Mouse (Mus musculus) adrenal gland, postnatal 25 days (tissue): ENCODE data around the gene Agap1. TPM values are rescaled to one million over a fixed set of nuclear protein-coding genes. Genes with fewer than 3 reads are reported as not detected.

ENCODE experiments used
- DNase-seq: peaks from one replicate; pipeline ENCODE4 v3.0.0; 2021; ENCODE audit warnings: mixed read lengths
- total RNA-seq: library from RNA; stranded (reverse); gene quantifications from 2 replicates; pipeline ENCODE4 v1.2.3, GENCODE M21; 2021

The Agap1 gene
- total RNA-seq, 1 experiment from 2014 or later = 55.0 TPM

- no peak for DNase-seq
These were observed 395.2 kb downstream of the Agap1 start for GRCm38 (mm10) chr1:89849861-89850230.

- no peak for DNase-seq
These were observed 396.2 kb downstream of the Agap1 start for GRCm38 (mm10) chr1:89850681-89851414.

- peak; percentile 48 for DNase-seq
These were observed 404.6 kb downstream of the Agap1 start for GRCm38 (mm10) chr1:89859182-89859581.

GRCm38 (mm10) chr1:89860017-89860730 lies 405.6 kb downstream of the Agap1 start:
- DNase-seq = no peak

DNA sequence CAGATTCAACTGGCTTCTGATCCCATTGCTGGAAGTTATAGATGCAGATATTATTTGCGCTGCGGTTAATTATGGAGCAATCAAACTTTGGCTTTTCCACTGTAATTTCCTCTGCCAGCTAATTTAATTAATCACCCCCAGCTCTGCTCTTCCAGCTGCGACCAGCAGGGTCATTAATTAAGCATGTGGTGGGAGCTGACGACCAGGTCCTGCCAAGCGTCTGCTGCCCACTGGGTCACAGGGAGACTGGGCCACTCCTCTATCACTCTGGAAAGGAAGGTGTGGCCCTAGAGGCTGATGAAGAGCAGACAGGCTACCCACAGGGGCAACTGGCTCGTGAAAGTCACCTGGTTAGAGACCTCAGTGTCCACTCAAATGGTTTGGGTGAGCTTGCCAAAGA lies 411.2 kb downstream of the Agap1 start:
- no peak for DNase-seq

- DNase-seq = no peak
These were observed 413.2 kb downstream of the Agap1 start for GRCm38 (mm10) chr1:89867847-89868246.

DNA sequence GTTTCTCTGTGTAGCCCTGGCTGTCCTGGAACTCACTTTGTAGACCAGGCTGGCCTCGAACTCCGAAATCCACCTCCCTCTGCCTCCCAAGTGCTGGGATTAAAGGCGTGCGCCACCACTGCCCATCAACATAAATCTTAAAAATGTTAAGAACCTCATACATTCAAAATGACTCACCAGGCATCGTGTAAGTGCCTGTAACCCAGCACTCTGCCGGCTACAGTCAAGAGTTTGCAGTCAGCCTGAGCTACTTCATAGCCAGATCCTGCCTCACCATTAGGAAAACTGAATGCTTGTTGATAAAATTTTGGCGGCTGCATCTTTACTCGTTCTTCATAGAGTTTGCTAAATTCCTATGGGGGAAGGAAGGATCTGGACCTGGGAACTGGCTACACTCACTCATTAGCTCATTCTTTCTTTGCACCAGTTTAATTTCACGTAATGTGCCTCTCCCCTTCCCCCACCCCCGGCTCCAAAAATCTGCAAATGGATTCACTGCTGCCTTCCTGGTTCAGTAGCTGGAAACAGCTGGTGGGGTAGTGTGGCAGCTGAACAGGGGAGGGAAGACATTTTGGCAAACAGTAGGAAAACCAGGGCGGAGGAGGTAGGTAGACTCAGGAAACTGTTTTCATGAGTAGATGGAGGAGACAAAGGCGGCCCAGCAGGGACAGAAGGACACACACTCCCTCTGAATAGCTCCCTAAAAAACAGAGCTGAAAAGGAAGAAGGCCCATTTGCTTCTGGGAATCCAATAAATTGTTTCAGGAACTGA lies 415.7 kb downstream of the Agap1 start:
- DNase-seq = no peak

GRCm38 (mm10) chr1:89870906-89871211 lies 416.3 kb downstream of the Agap1 start:
- DNase-seq = no peak

DNA sequence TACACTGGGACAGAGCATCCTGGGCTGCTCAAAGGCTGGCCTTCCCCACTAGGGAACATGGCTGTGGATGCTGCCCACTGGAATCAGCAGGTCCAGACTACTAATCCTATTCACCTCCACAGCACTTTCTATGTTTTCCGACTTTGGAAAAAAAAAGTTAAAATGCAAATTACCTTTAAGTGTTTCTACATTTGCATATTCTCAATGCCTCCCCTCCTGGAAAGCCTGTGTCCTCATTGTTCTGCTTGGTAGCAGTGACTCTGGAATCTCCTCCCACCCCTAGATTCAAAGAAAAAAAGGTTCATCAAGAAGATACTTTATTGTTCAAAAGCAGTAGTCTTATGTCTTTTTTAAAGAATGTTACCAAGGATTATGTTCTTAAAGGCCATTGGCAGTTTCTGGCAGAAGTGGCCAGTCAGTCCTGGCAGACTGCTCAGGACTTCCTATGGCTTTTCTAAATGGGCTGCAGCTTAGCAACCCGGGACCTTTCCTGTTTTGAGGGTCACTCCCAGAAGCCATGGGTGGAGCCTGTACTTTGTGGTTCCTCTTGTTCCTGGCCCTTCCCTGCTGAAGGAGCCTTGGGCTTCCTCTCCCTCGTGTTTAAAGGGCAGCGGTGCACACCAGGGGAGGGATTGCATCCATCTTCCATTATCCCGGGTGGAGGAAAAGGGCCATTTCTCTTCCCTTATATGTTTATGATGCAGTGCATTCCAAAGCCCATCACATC lies 421.9 kb downstream of the Agap1 start:
- no peak for DNase-seq

- DNase-seq = no peak
These were observed 423.9 kb downstream of the Agap1 start for GRCm38 (mm10) chr1:89878496-89878895.

DNA sequence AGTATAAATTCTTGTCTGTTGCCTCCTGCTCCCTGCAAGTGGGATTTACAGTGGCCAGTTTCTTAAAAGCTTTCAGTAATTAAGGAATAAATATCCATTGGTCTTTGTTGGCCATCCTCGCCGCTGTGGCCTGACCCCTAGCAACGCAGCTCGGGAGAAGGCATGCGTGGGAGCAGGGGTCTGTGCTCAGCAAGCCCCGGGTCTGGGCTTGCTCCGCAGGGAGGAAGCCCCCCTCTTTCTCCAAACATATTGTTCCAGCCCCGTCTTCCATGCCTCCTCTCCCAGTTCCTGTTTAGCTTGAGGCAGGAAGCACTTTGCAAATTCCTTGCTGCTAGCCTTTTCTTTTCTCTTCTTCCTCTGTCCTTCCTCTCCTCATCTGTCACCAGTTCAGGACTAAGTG lies 425.6 kb downstream of the Agap1 start:
- no peak for DNase-seq

DNA sequence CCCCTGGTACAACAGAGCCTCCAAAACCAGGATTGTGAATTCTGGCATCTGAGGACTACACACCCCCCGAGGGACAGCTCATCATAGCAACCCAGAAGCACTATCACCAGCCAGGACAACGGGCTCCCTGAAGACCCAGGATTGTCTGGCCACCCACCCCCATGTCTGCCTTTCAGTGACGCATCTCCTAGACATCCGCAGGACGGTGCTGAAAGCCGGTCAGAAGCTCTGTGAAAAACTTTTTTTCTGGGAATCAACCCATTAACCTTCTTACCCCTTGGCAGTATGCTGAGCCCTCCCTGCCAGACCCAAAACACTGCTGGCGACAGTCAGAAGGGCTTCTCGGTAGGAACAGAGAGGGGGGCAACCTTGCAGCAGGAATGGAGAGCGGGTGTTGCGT lies 426.2 kb downstream of the Agap1 start:
- DNase-seq = no peak

DNA sequence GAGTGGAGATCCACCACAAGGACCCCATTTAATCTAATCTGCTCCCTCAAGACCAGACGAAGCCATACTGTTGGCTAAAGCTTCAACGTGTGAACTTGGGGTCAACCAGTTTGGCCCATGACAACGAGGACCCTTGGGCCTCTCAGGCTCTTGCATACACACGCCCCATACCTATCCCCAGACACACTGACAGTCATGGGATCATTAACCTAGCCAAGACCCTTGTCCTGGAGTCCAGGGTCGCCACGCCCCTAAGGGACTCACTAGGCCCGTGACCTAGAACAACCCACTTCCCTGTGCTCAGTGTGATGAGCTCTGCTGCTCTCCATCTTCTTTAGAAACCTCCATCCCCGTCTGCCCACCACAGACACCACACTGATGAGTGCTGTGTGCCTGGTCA lies 429.7 kb downstream of the Agap1 start:
- DNase-seq = no peak

GRCm38 (mm10) chr1:89885696-89886095 lies 431.1 kb downstream of the Agap1 start:
- no peak for DNase-seq

DNA sequence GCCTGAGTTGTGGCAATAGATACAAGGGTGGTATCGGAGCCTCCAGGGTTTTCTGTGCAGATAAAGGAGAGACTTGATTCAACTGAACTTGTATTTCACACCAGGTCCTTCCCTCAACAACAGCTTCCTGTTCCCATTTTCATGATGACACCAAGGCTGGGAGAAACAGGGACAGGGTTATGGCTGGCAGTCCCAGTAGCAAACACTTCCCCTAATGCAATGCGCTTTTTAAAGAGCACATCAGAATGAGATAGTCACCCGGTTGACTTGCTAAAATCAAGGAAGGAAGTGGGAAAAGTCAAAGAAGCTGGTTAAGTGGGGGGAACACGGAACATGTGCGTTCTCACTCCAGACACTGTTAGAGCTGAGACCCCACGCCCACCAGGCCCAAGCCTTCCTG lies 436.8 kb downstream of the Agap1 start:
- no peak for DNase-seq

- DNase-seq = no peak
These were observed 437.7 kb downstream of the Agap1 start for GRCm38 (mm10) chr1:89892281-89892680.

DNA sequence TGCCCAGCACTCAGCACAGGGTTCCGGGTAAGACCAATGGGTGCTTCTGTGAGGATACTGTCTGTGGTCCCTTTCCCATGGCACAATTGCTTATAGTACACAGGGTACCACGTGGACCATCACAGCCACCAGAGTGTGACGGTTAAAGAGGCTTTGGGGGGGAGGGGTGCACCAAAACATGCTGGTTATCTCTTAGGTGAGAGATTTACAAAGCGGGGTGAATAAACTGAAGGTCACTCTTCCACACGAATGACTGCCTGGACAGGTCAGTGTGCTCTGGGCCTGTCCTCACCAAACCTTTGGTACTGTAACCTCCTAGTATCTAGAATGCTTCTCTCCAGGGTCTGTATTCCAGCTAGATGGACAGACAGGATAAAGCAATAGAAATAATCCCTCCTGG lies 441.2 kb downstream of the Agap1 start:
- DNase-seq = no peak

- no peak for DNase-seq
These were observed 444.4 kb downstream of the Agap1 start for GRCm38 (mm10) chr1:89899036-89899435.

DNA sequence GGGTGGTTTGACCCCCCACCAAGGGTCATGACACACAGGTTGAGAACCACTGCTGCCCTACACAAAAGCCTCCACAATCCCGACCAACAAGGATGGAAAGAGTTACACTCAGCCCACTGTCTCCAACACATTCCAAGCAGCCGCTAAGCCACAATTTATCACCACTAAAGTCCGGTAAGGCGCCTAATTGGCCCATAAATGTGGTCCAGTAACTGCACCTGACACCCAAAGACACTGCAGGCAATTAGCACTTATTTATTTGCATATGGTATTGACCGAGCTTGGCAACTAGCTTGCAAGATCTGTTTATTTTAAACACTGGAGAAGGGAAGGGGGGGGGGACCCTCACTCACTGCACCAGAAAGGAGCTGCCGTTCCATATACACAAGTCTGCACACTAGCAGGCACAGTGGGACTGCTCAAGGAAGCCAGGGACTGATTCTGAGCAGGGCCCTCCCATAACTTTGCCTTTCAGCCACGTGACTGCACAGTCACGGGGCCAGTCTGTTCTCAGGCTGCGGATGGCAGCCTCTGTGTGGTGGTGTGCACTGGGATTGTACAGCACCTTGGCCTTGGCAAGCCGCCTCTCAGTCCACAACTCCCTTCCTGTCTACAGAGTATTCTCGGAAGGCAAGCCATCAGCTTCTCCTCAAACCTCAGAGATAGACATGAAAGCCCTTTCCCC lies 445.3 kb downstream of the Agap1 start:
- DNase-seq = no peak

GRCm38 (mm10) chr1:89901381-89901780 lies 446.8 kb downstream of the Agap1 start:
- DNase-seq = no peak

DNA sequence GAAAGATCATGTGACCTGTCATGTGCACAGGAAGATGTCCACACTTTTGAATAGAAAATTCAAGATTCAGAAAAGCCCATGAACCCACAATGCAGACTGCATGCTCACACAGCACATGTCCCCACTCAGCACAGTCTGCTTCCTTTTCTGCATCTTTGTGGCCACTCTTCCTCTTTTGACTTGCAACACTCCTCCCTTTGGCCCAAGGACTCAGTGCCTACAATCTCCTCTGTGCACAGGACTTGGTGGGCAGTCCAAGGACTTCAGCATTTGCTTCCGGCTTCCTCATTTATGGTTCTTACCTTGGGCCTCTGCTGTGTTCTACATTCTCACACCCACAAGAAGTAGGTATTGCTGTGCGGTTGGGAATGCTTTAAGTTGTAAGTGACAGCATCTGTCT lies 447.6 kb downstream of the Agap1 start:
- DNase-seq = no peak

DNA sequence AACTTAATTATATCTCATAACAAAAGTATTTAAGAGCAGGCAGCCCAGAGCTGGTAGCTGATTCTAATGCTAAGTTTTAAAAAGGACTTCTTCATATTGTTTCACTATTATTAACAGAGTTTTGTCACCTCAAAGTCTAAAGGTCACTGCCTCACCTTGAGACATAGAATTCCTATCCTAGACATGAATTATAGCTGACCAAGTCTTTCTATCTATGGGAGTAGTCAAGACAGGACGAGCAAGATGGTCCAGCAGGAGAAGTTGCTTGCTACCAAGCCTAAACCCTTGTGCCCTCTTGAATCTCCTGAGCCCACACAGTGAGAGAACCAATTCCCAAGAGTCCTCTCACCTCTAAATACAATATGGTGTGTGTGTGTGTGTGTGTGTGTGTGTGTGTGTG lies 448.0 kb downstream of the Agap1 start:
- DNase-seq = no peak
